Comparison of ENCODE assay signal across 10 mouse cellular contexts in the genomic region with DNA sequence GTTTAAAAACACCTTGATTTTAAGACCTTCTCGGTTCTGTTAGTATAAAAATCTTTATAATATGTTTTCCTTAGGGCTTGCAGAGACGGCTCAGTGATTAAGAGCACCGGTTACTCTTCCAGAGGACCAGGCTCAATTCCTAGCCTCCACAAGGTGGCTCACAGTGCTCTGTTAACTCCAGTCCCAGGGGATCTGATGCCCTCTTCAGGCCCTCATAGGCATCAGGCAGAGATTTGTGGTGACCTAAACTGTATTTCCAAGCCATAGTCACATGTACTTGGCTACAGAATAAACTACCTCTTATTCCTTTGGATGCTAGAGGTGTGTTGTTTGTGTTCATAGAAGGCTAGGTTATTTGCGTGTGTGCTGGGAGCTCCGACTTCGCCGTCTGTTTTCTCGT.
A peak's percentile ranks its signal among the peaks of the same experiment; 100 is the strongest.
DNase-seq lines count a peak whose midpoint lies in the region; ATAC-seq and TF ChIP-seq lines count a peak whose summit lies in the region.
"Had no signal": no experiment of that assay in that cellular context is flagged by ENCODE, and none has a peak within 500 bp of the region (broad histone marks: within the 10 kb centered on the region; RNA-seq: fewer than 3 reads in every experiment).

No protein-coding gene starts in this region.

- DNase-seq in 3134 (ENCODE audit: extremely low read depth, insufficient read length, low spot score) = peak; percentile 11
- DNase-seq in kidney, postnatal 25 days = peak; percentile 19 to 59
- no peak for DNase-seq in spleen, adult 18-20 months

- ATAC-seq in intestine, postnatal 0 days = no peak
- no peak for ATAC-seq in intestine, embryonic 15.5 days
- no peak for ATAC-seq in erythroblast, adult 5-6 weeks (replicated peaks; ENCODE audit: low FRiP score, poor library complexity, severe bottlenecking)
- ATAC-seq in midbrain, embryonic 16.5 days = no peak

- no peaks in the 10 kb centered on the region for H3K9me3 ChIP-seq in intestine, postnatal 0 days (ENCODE audit: control insufficient read depth)
- H3K9me3 ChIP-seq in intestine, embryonic 15.5 days = no peaks in the 10 kb centered on the region
- H3K9me3 ChIP-seq in E14TG2a.4 (ENCODE audit: low read length) = no peaks in the 10 kb centered on the region
- H3K9me3 ChIP-seq in midbrain, embryonic 16.5 days (replicated peaks; ENCODE audit: control insufficient read depth, low read length, poor library complexity, severe bottlenecking) = no peaks in the 10 kb centered on the region
- H3K9me3 ChIP-seq: limb, embryonic 13.5 days had no signal

- 61% methylated on average over 8 of the region's 8 CpGs for WGBS in intestine, postnatal 0 days
- 71% methylated on average over 8 of the region's 8 CpGs for WGBS in intestine, embryonic 15.5 days
- WGBS in midbrain, embryonic 16.5 days = 69% methylated on average over 8 of the region's 8 CpGs

- H3K9ac ChIP-seq in intestine, postnatal 0 days (ENCODE audit: low read depth, low read length) = no peak overlapping the region
- no peak overlapping the region for H3K9ac ChIP-seq in intestine, embryonic 15.5 days
- no peak overlapping the region for H3K9ac ChIP-seq in midbrain, embryonic 16.5 days (ENCODE audit: low read depth, low read length)
- H3K9ac ChIP-seq: limb, embryonic 13.5 days had no signal

- H3K27ac ChIP-seq in intestine, postnatal 0 days (ENCODE audit: low read depth, low read length) = no peak overlapping the region
- H3K27ac ChIP-seq in intestine, embryonic 15.5 days = no peak overlapping the region
- no peak overlapping the region for H3K27ac ChIP-seq in midbrain, embryonic 16.5 days (ENCODE audit: low read length)
- H3K27ac ChIP-seq: limb, embryonic 13.5 days had no signal

- H3K4me1 ChIP-seq in intestine, postnatal 0 days (replicated peaks; ENCODE audit: control insufficient read depth, insufficient read depth, low read length) = peaks cover 8% of the 10 kb centered on the region; the same call in 1 of the 2 replicates
- H3K4me1 ChIP-seq in intestine, embryonic 15.5 days (replicated peaks) = peaks cover 10% of the 10 kb centered on the region; the same call in 1 of the 2 replicates
- no peaks in the 10 kb centered on the region for H3K4me1 ChIP-seq in E14TG2a.4 (replicated peaks; ENCODE audit: low read depth, low read length)
- no peaks in the 10 kb centered on the region for H3K4me1 ChIP-seq in midbrain, embryonic 16.5 days (ENCODE audit: control insufficient read depth, insufficient read depth, low read length)
- H3K4me1 ChIP-seq: limb, embryonic 13.5 days had no signal

- H3K36me3 ChIP-seq in intestine, postnatal 0 days (ENCODE audit: control insufficient read depth, insufficient read depth) = no peaks in the 10 kb centered on the region
- no peaks in the 10 kb centered on the region for H3K36me3 ChIP-seq in intestine, embryonic 15.5 days
- no peaks in the 10 kb centered on the region for H3K36me3 ChIP-seq in E14TG2a.4 (ENCODE audit: insufficient read depth, low read length)
- H3K36me3 ChIP-seq in midbrain, embryonic 16.5 days (ENCODE audit: control insufficient read depth, insufficient read depth, low read length) = no peaks in the 10 kb centered on the region
- H3K36me3 ChIP-seq: limb, embryonic 13.5 days had no signal

- no peaks in the 10 kb centered on the region for H3K27me3 ChIP-seq in intestine, postnatal 0 days (replicated peaks; ENCODE audit: control insufficient read depth, insufficient read depth, low read length)
- no peaks in the 10 kb centered on the region for H3K27me3 ChIP-seq in intestine, embryonic 15.5 days (replicated peaks)
- peaks cover 3% of the 10 kb centered on the region; the same call in 1 of the 2 replicates for H3K27me3 ChIP-seq in E14TG2a.4 (ENCODE audit: insufficient read depth, low read length)
- H3K27me3 ChIP-seq in midbrain, embryonic 16.5 days (ENCODE audit: control insufficient read depth, insufficient read depth, low read depth, low read length) = no peaks in the 10 kb centered on the region
- H3K27me3 ChIP-seq: limb, embryonic 13.5 days had no signal

- H3K4me2 ChIP-seq in intestine, postnatal 0 days (replicated peaks; ENCODE audit: low read depth) = no peak overlapping the region
- H3K4me2 ChIP-seq in intestine, embryonic 15.5 days (replicated peaks) = no peak overlapping the region
- no peak overlapping the region for H3K4me2 ChIP-seq in midbrain, embryonic 16.5 days (ENCODE audit: low read length)
- H3K4me2 ChIP-seq: limb, embryonic 13.5 days had no signal

- H3K4me3 ChIP-seq in intestine, postnatal 0 days (ENCODE audit: low read depth, low read length) = no peak overlapping the region
- no peak overlapping the region for H3K4me3 ChIP-seq in intestine, embryonic 15.5 days (replicated peaks)
- no peak overlapping the region for H3K4me3 ChIP-seq in E14TG2a.4 (replicated peaks; ENCODE audit: low read length)
- H3K4me3 ChIP-seq in midbrain, embryonic 16.5 days (ENCODE audit: low read depth, low read length) = no peak overlapping the region
- H3K4me3 ChIP-seq: erythroblast, embryonic 14.5 days; limb, embryonic 13.5 days had no signal

- TF ChIP-seq CTCF in intestine, postnatal 0 days (IDR thresholded peaks at IDR 0.05; ENCODE audit: low read depth) = peak; percentile 76
- peak; percentile 17 for TF ChIP-seq CTCF in E14TG2a.4 (conservative IDR thresholded peaks at IDR 0.05; ENCODE audit: low read length)

Comparison
In these comparisons a context has a peak if more than half of its experiments do, and no peak if none do; other contexts are left out.
1. DNase-seq: peak in 3134 (single experiment) and kidney, postnatal 25 days (2 of 2); none in spleen, adult 18-20 months (0 of 2).